Mouse (Mus musculus) right cerebral cortex, postnatal 36 days (tissue): ENCODE data around the gene S100a11.
"Not testable (repeated sequence)": the region's sequence is repeated elsewhere in the genome, so short reads cannot be mapped to it uniquely, and the experiment has no call there.

Experiments
- DNase-seq, 2 experiments: peaks; one replicate each; pipeline ENCODE4 v3.0.0; 2022; ENCODE audit warnings: low spot score in 2 of 2, mixed read lengths in 1 of 2

Gene S100a11

DNA sequence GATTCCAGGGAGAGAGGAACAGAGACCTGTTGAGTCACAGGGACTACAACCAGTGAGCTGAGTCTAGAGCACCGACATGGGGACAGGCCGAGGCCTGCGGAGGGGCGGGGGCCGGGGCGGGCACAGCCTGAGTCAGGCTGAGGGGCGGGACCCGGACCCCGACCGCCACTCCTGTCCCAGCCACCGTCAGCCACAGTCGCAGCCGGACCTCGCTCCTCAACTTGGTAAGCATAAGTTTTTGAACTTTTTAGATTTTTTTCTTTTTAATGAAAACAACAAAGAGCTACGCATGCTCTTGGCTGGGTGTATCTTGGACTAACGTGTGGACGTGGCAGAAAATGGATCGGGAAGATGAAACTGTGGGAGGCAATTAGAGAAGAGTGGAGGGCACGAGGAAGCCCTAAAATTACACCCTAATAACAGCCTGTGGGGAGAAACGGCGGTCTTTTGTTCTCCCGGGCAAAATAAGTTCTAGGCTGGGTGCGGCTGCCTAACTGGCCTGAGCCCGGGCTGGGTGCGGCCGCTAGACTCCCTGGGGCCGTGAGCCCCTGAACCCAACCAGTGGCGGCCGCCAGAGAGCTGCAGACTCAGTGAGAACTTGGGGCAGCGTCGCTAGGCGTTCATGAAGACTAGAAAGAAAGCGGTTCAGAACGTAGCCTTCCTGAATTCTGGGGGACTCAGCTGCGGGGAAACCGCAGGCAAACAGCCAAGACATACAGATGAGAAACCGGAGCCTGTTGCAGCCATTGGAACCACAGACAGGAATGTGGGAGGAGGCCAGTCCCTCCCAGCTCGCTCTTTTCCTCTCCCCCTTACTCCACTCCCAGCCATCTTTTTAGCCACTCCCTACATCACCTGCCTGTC is at the start of gene S100a11:
TSS of gene S100a11 (plus strand) at position 159 of the 864 bp plus-strand sequence.
- no peak for DNase-seq

DNA sequence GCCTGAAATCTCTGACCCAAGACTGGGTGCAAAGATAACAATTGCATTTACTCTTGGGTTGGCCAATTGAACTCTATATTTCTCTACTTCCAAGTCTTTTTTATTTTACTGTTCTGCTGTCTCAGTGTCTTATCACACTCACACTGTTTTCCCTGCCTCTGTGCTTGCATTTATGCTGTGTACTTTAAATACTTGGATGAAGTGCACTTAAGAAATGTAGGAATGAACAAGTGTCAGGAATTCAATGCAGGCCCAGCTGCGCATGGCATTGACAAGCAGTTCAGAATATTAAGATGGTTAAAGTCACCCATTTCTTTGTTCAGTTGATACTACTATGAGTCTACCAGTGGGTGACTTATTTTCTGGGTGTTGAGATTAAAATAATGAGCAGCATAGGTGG is 40.2 kb upstream of the S100a11 start:
- no peak for DNase-seq

DNA sequence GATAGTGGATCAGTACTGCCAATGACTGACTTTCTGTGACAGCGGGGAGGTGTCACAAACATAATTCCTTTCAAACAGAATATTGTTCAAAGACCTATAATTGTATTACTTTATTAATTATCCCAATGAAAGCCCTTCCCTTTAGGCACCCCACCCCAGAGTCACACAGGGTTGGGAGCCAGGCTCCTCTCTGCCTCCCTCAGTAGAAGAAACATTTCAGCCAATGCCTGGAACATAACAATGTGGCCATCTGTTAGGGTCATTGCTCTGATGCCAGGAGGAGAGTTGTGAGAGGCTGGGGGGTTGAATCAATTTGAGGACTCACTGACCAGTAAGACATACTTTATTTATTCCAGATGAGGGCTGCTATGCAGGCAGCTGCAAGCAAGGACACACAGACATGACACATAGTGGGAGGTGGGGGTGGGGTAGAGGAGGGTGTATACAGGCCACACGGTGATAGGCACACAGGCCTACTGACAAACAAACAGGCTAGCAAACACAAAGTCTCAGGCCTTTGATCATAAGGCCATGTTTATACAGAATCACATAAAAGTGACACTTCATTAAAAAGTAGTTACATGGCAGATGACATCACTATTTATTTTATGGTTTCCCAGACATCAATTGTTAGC is 38.2 kb upstream of the S100a11 start:
- DNase-seq = no peak

DNA sequence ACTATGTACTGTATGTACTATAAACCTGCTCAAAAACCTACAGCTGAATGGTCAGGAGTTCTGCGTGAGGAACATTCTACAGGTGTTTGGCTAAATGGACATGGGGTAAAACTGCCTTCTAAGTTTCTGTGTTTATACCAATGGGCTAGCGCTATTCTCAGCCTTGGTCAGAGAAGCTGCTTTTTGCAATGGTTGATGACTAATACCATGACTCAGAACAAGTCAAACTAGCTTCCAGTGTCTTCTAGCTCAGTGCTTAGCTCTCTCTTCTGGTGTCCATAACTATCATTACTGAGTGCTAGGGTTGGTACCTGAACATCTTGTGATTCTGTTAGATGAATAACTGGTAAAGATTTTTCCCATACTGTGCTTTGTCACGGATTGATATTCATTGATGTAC is 34.7 kb upstream of the S100a11 start:
- DNase-seq = no peak

DNA sequence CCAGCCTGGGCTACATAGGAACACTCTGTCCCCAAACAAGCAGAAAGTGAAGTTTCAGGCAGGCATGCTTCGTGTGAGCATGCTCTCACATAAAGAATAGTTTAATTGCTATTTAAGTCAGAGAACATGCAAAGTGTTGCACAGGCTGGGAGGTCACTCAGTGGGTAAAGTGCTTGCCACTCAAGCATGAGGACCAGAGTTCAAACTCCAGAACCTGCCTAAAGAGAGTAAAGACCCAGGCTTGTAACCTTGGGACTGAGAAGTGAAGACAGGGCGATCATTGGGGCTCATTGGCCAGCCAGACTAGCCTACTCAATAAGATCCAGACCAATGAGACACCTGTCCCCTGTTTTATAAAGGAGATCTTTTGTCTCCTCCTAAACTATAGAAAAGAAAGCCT is 31.7 kb upstream of the S100a11 start:
- DNase-seq = no peak

DNA sequence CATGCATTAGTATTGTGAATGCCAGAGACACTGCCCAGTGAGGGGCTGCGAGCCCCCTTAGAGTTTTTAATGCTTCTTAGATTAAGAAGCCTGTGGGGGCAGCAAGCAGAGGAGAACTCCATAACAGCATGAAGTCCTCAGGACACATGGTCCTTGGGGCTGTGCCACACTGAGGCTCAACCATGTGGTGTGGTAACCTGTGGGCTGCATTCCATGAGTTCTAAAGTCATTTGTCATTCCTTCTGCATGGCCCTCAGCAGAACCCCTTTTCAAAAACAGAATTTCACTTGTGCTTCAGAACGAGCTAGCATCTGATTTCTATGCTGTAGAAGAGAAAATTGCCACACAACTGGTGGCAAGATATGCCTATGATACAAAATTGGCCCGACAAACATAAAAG is 28.1 kb upstream of the S100a11 start:
- DNase-seq = no peak

DNA sequence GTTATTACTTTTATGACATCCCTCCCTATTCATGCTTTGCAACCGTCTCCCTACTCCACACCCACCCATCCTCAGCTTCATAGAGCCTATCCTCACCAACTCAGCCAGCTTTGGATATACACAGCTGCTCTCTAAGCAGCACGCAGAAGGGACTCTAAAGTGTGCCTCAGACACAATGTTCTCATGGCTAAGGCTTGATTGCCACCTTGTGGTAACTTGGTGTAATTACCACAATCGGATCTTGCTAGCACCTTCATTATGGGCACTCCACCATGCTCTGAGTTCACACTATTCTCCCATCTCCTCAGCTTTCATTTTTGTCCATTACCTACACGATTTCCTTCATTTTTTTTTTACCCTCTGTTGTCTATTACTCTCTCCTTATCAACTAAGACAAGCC is 26.3 kb upstream of the S100a11 start:
- DNase-seq = peak; percentile 18 to 51

DNA sequence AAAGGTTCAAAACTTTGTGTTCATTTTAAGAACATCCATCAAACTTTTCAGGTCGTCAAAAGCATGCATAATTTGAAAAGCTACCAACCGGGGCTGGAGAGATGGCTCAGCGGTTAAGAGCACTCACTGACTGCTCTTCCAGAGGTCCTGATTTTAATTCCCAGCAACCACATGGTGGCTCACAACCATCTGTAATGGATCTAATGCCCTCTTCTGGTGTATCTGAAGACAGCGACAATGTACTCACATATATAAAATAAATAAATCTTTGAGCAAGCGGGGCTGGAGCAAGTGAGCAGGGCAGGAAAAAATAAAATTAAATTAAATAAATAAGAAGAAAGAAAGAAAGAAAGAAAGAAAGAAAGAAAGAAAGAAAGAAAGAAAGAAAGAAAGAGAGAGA is 25.5 kb upstream of the S100a11 start:
- not testable (repeated sequence) for DNase-seq

DNA sequence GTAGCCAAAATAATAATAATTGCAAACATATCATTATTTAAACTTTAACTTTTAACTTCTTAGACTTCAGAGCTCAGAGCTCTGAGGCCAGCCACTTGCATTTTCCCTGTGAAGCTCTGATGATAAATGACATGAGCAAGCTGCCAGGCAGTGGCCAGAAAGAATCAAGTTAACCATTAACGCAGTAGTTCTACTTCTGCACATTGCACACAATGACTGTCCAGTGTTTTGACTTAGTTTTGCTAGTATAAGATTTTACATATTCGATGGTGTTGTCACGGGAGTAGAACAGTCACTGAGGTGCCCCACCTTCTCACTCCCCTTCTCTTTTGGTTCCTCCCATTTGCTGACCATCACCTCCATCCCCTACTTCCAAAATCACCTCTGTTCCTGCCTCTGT is 23.2 kb upstream of the S100a11 start:
- no peak for DNase-seq

DNA sequence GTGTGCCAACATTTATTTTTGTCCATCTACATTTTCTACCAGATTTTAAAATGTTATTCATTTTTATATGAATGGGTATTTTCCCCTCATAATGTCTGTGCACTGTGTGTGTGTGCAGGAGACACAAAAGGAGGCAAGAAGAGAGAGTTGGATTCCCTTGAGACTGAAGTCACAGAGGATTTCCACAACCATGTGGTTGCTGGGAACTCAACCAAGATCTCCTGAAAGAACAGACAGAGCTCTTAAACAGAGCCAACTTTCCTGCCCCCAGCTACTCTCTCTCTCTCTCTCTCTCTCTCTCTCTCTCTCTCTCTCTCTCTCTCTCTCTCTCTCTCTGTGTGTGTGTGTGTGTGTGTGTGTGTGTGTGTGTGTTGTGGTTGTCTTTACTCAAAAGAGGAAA is 21.2 kb upstream of the S100a11 start:
- no peak for DNase-seq

DNA sequence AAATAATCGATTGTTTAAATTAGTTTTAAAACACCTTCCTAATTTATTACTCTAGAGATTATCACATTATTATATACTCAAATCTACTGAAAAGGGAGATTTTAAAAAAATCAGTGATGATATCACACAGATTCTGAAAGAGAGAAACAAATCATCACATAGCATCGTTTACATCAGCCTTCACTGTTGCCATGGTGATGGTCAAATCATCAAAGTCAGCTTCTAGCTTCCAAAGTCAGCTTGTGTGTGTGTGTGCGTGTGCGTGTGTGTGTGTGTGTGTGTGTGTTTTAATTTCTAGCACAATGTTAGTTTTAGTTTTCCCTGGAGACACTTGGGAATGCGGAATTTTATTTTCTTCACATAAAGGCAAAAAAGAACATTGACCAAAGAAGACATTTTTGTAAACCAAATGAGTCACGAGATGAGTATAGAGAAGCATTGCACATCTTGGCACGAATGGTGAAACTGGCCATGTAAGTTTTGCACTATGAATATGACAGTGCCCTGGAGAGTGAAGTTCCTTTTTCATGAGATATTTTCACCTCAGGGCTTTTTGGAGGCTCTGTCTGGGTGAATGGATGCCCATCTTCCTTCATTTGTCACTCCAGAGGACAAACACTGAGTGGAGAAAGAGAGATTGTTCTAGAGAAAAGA is 15.6 kb upstream of the S100a11 start:
- no peak for DNase-seq

DNA sequence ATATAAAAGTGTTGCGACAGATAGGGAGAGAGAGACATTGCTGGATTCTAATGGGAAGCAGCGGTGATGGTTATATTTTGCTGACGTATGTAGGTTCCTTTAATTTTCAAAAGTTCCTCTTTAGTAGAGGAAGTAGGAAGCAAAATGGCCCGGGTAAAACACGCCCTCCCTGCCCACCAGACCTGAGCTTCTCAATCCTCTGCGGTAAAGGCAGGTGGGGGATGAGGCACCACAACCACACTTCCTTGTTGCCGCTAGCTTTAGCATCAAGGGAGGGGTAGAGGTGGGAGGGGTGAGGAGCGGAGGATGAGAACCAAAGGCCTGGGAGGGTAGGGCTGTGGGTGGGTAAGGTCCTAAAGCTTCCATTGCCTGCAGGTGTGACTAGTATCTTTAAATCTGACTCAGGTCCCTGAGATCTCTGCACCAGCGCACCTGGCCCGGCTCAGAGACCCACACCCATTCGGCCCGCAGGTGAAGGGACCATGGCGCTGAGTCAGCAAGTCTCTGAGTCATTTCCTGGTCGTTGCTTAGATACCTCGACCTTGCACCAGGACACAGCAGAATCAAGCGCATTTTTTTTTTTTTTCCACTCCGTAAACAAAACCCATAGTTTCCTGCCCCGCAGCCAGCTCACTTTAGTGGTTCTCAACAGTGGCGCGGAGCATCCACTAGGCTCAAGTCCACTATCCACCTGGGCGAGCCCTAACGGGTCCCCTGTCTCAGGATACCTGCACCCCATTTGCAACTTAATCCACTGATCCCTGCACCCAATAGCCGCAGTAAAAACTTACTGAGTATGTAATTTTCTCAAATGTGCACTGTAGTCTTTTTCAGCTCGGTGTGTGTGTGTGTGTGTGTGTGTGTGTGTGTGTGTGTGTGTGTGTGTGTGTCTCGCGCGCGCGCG is 14.1 kb upstream of the S100a11 start:
- no peak for DNase-seq

DNA sequence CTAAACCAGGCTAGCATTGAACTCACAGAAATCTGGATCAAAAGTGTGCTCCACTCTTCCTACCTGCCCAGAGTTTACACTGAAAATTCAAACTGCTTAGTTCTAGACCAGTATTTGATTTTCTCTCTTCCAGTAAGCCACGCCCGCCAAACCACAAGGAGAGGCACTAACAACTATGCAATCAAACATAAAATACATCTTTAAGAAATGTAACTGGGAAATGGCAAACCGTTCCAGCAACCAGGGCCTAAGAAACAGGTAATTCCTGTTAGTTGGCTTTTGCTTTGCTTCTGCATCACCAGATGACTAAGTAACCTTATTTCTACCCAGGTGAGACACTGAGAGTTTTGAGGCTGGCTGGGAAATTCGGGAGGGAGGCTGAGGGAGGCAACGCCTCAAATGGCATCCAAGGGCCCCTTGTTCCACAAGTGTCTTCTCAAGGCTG is 13.4 kb upstream of the S100a11 start:
- no peak for DNase-seq

DNA sequence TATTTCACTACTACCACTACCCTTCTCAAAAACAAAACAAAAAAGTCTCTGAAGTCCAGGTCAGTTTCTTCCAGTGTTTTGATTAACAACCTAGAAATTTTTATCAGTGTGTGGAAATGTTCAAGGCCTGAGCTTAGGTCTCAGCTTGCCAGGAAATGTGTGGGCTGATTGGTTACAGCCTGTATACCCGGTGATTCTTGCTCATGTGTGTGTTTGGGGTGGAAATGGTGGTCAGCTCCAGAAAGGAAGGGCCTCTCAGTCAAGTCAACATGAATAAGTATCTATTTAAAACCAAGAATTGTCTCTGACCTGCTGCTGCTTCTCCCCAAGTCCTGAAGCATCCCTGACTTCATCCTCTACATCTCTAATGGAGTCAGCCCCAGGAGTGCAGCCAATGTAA is 11.0 kb upstream of the S100a11 start:
- DNase-seq = no peak

DNA sequence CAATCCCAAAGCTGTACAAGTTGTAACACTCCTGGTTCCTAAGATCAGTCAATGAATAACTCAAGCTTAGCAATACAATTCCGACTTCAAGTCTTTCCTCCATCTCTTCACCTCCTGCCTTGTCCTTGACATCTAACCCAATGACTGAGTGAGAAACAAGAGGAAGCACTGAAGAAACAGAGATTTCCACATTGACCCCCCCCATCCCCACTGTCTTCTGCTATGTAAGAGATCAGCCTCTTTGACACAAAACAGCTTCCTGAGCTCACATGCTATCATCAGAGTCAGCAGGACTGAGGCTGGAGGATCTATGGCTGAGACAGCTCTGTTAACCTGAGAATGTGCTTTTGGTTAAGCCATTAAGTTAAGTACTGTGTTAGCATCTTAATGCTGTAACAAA is 9.3 kb upstream of the S100a11 start:
- DNase-seq = no peak

DNA sequence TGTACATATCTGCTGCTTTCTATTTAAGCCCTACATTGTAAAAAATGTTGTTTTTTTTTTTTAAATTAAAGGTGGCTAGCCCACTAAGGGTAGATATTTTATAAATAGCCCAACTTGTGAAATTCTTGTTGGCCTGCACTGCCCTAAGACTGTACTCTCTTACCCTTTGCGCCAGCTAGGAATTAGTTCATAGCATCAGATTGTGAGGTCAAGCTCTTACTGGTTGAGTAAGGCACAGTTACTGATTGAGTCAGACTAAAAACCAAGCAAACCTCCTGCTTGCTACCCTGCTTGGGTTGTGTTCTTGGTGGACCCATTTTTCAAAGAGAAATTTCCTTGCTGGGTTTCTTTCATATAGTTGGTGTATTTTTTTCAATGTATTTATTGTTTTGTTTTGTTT is 8.5 kb upstream of the S100a11 start:
- DNase-seq = no peak

DNA sequence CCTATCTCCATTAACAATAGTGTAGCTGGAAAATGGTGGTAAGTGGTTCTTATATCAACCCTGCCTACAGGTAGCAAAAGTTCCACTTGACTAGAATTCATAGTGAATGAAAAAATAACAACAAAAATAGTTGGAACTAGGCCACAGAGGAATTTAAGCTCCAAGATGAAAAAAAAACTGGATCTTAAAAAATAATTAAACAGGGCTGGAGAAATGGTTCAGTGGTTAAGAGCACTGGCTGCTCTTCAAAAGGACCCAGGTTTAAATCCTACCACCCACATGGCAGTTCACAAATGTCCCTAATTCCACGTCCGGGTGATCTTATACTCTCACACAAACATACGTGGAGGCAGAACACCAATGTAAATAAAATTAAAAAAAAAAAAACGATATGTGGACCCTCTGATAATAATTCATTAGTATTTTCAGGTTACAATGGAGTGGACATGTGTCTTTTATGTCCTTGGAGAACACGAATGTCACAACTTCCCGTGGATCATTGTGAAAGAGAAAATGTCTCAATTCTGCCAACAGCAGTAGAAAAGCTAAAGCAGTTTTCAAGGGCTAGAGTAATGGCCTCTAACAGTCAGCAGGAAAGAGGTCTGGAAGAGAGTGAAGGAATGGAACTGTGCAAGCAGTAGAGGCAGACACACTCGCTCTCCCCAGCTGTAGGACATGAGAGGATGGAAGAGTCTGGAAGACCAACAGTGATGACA is 7.7 kb upstream of the S100a11 start:
- no peak for DNase-seq

DNA sequence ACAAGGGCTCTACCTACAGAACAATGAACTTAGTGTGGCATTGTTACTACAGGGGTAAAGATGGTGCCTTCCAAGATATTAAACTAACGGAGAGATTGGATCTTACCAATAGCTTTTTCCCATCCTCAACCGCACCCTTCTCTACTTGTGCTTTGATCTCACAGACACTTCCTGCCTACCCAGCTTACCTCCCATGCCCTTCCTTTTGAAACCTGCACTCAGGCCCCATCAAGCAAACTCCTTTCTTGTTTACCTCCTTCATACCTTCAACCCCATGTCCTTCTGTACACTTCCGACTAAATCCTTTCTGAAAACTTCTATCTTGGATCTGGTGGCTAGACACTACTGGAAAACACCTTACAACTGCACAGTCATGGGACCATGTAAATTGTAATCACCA is 5.7 kb upstream of the S100a11 start:
- DNase-seq = no peak

DNA sequence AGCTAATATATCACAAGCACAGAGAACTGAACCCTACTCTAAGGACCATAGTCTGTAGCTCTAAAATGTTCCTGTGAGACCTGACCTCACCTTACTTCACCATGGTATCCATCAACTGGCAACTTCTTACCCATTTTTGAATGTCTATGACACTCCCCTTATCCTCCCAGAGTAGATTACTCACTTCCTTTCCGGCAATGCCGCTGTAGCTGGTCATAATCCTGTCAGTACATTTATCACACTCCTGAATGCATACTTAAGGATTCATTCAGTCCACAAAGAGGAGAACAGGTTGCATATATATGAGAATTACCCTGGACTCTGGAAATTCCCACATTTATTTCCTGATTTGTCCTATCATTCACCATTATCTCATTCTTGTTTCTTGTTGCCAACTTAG is 2.9 kb upstream of the S100a11 start:
- no peak for DNase-seq

DNA sequence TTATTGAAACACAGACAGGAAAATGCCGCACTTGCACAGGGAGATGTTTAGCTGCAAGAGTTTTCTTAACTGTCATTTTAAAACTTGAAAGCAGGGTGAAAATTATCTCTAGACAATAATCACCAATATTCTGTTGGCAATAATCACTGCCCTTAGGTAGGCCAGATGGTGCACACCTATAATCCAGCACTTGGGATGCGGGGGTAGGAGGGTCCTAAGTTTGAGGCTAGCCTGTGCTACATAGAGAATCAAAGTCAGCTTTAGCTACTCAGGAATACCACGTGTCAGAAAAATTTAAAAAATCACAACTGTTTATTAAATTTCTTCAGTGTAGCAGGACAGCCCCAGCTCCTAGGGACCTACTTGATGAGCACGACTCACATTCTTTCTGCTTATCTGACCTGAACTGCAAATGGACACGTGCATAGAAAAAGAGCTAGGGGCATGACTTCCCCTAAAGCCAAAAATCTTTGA is 395 bp upstream of the S100a11 start:
- DNase-seq = no peak

DNA sequence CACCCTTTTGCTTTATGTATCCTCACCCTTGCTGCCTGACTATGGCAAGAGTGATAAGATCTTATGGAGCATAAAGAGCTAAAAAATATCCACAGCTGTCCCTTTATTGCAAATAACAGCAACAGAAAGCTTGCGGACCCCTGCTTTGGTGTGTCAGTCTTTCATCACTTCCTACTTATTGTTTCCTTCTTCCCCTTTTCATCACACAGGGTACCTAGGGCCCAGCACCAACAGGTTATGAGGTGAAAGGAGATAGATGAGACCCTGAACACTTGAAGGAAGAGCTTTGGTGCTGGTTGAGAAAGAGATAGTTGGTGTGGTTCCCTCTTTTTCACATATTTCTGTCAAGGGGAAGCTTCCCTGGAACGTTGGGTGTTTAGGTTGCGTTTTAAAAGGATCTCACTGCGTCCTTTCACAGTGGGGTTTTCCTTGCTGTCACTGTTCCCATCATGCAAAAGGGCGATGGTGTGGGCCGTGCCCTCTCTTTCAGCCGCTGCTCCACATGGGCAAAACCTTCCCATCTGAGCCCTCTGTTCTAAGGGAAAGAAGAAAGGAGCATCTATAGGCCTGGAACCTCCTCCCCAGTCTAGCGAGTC is 1.3 kb downstream of the S100a11 start:
- DNase-seq = no peak
